Mouse (Mus musculus) E14TG2a.4 (cell line): Measurements from ENCODE around the gene Aspdh.

ENCODE experiments used
- CTCF ChIP-seq: conservative IDR thresholded peaks from 2 replicates; pipeline ENCODE4 v1.5.1; 2014; ENCODE audit warnings: low read length
- NANOG ChIP-seq: IDR thresholded peaks from 2 replicates; pipeline ENCODE4 v1.6.1; 2014; ENCODE audit warnings: borderline replicate concordance, low read length, mixed read lengths
- POU5F1 ChIP-seq: IDR thresholded peaks from 2 replicates; pipeline ENCODE4 v1.6.1; 2014; ENCODE audit warnings: low read length, borderline replicate concordance

DNA sequence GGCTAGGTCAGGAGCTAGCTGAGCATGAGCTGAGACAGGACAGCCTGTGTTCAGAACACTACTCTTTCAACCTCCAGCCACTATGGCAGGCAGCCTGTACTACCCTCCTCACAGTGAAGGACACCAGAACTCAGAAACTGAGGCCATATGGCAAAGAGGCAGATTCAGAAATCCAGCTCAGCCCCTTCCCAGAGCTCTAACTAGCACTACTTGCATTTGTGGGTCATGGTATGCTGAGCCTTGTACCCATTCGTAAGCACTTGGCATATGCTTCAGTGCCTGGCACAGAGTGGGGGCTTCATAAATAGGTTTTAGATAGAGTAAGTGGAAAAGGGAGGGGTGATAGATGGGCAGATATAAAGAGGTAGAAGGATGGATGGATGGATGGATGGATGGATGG, 24.7 kb upstream of the Aspdh start:
- TF ChIP-seq CTCF (no peak), NANOG (no peak), POU5F1 (no peak)
